Mouse (Mus musculus) c-Kit-positive CD71-positive TER-119-positive erythroid progenitor cells, embryonic 14.5 days (primary cell): ENCODE measurements at regions not wholly inside any gene's neighbourhood (a gene's known extent, or its start where the extent isn't known, plus 50 kb on each side); places are given as distances from the start of the nearest gene placed in this dataset.
"Not testable (repeated sequence)": the region's sequence is repeated elsewhere in the genome, so short reads cannot be mapped to it uniquely, and the experiment has no call there.

Experiments used
- DNase-seq: peaks from one replicate; pipeline ENCODE4 v3.0.0-alpha.2; 2013; ENCODE audit warnings: low spot score

DNA sequence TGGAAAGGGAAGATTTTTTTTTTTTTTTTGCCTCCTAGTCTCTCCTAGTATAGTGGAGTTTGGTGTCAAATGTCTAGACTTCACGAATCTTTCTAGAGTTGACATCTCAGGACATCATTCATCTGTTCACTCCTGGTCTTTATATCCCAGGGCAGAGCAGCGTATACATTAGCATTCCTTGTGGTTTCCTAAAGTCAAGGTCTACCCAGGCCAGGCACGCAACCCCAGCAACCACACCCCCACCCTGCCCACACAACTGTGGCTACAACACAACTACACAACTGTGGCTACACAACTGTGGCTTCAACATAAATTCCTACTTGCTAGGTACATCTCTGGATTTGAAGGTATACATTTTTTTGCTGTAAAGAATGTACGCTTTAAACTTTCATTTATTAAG, 122.2 kb downstream of the Ppp1r3a start:
- DNase-seq, result no peak

DNA sequence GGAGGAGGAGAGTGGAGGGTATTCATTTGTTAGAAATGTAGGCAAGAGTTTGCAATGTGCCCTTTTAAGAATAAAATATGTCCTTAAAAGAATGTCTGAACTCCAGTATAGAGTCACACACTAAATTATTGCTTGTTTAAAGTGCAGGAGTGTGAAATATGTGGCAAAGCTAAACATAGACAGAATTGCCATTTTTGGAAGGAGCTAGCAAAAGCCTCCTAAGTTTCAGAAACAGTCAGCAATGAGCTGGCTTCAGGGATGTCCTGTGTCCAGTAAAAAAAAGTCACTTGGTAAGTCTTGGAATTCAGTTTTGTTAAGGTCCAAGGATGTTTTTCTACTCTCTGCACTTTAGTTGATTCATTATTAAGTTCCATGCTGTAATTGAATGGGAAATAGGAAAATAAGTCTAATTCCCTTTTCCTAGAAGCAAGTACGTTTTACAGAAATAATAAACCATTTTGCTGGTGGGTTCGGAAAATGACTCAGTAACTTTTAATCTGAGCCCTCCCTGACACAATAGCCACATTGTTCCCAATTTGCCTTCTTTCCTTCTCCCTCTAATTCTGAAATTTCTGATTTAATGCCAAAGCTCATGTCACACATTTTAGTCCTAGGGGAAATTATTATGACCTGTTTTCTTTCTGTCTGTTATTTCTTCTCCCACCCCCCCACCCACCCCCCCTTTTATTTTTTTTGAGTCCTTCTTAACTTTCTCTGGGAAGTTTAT, 123.2 kb downstream of the Ppp1r3a start:
- DNase-seq, result no peak

GRCm38 (mm10) chr6:14616629-14617028, 138.4 kb downstream of the Ppp1r3a start:
- DNase-seq, result no peak

GRCm38 (mm10) chr6:14608076-14608475, 147.0 kb downstream of the Ppp1r3a start:
- DNase-seq, result no peak

DNA sequence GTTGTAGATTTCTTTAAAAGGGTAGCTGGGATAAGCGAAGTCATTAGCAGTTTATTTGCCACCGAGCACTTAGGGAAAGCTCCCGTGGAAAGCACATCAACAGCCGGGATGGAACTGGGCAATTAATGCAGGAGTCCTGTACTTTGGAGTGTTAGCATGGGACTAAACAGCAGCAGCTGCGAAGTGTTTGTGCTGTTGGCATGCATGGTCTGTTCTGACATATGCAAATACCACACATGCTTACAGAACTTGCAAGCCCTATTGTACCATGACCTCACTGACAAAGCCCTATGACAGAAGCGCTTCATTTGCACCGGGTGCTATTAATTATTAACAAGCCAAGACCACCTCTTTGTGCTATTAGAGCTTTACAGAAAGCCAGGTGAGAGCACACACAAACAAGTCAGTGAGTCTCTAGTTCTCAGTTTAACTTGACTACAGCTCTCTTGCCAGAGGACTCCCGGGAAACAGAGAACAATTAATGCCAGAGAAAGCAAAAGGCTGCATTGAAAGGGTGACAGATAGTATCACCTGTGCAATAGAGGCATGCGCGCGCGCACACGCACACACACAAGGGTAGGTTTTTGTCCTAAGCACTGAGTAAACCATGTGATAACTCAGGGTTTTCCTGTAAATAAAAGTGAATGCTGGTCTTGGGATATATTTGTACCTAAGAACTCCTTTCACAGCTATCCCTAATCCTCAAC, 154.4 kb downstream of the Ppp1r3a start:
- no peak for DNase-seq

DNA sequence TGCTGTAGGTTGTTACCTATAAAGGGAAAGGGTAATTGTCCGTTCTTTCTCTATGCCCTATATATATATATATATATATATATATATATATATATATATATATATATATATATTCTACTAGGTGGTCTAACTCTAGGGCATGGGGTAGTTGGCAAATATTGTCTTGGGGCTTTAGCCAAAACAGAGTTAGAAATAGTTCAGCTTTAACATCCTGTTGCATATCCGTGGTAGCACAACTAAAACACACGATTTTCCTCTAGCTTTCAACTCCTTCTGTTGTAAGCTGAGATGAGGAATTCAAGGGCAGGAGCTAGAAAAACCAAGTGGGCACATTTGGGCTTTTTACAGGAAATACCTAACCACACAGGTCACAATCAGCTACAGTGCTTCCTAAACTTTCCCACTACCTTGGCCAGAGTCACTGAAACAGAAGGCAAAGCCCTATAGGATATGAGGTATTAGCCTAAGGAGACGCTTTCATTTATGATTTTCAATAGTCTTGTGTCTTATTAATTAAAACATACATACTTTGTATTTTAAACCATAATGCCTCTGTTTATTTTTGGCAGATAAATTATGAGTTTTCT, 158.1 kb downstream of the Ppp1r3a start:
- DNase-seq, result no peak

DNA sequence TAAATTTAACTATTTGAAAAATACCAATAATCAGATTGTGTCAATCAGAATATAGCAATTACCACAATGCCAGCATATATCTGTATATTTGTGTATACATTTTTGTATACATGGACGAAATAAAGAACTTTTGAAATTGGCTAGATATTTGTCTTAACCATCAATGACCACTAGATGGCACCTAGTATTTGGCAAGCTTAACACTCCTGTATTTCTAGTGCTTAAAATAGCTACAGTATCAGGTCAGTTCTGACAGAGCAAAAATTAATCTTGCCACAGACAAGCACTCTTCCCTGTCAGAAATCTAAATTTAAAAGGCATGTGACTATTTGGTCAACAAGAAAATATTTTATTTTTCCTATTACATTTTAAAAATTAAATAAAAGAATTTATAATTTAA, 169.2 kb downstream of the Ppp1r3a start:
- peak; percentile 0 for DNase-seq

GRCm38 (mm10) chr6:14583829-14584228, 171.2 kb downstream of the Ppp1r3a start:
- no peak for DNase-seq

- no peak for DNase-seq
Measured at GRCm38 (mm10) chr6:14574607-14575006, 180.5 kb downstream of the Ppp1r3a start.

GRCm38 (mm10) chr6:14573001-14573400, 182.1 kb downstream of the Ppp1r3a start:
- DNase-seq, result no peak

- DNase-seq, result no peak
Measured at GRCm38 (mm10) chr6:14540333-14540732, 214.7 kb downstream of the Ppp1r3a start.

DNA sequence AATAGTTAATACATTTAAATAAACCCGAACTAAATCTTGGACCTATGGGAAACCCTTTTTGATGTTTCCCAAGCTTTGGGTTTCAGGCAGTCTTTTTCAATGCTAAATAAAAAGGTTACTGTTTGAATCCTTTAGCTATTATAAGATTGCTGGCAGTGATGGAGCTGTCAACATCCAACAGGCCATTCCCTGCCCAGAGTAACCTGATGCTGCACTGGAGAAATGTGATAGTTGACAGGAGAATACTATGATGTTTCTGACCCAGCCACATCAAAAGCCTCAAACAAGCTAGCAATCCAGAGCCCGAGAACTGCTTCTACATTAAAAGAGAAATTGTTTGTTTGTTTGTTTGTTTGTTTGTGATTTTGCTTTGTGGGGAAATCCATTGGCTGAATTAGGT, 226.0 kb downstream of the Ppp1r3a start:
- no peak for DNase-seq

DNA sequence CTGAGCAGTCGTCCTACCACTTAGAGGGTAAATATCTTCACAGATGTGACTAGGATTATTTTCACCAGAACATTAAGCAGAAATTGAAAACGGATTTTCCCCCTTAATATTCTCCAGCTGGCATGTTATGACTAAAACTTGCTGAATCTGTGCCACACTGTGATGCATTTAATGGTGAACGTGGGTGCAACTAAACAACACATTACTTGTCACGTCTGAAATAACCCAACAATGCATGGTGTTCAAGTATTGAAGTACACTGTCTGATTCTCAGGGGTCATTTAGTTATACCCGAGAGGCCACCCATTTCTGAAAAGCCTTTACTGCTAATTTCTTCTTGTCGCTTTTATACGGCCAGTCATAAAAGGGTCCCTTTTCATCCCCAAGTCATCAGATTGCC, 226.5 kb downstream of the Ppp1r3a start:
- DNase-seq, result no peak

DNA sequence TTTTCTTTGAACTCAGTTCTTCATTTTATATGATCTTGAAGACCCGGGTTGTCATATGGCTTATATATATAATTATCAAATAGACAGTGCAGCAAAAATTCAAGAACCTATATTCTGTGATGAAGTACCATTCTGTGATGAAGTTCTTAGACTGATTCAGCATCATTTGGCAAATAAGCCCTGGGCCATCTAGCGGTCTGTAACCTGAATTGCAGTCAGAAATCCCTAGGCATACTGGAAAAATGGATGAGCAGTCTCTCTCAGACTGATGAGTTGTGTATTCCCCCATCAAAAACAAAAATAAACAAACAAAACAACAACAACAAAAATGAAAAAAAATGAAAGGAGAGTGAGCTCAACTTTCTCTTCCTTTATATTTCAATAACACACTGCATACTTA, 232.3 kb downstream of the Ppp1r3a start:
- no peak for DNase-seq

DNA sequence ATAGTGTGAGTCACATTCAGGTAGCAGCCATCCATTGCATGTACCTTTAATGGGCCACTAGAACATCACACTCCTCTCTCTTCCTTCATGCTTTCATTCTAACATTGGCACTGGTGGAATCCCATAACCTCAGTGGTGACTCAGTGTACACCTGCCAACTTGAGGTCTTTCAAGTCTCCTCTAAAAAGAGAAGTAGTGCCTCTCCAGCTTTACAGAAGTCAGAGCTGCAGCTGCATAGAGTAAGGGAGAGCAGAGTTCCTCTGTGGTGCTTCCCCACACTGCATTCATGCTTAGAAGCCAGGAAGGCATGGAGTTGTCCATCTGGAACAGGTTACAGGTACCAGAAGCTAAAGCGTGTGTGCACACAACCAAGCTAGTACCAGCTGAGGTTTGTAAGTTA, 233.8 kb downstream of the Ppp1r3a start:
- no peak for DNase-seq

GRCm38 (mm10) chr6:14504171-14504570, 250.9 kb downstream of the Ppp1r3a start:
- no peak for DNase-seq

GRCm38 (mm10) chr6:14500663-14501062, 254.4 kb downstream of the Ppp1r3a start:
- no peak for DNase-seq

DNA sequence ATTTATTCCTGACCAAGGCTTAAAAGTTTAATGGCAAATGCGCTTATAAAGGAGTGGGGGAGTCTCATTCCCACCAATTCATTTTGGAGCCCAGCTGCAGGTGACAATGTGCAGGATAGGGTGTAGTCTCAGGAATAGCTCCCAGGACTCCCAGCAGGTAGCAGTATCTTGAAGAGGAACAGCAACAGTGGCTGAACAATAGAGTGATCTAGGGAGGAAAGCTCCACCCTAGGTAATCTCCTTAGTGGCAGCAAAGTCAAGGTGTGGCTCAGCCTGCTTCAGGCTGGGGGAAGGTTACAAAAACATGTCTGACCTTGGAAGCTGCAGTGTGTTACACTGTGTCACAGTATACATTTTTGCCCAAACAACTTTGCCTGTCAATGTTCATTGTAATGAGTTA, 255.2 kb downstream of the Ppp1r3a start:
- DNase-seq, result not testable (repeated sequence)

- not testable (repeated sequence) for DNase-seq
Measured at GRCm38 (mm10) chr6:14486642-14487041, 268.4 kb downstream of the Ppp1r3a start.

DNA sequence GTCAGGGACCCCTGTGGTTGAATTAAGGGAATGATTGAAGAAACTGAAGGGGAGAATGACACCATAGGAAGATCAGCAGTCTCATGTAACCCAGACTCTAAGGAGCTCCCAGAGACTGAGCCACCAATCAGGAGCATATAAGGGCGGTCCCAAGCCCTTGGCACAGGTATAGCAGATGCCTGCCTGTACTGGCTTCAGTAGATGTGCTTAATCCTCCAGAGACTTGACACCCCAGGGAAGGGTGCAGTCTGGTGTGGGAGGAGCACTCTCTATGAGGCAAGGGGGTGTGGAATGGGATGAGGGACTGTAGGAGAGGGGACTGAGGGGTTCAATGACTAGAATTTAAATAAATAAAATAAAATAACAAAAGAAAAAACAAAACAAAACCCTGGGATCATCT, 298.7 kb downstream of the Ppp1r3a start:
- no peak for DNase-seq

DNA sequence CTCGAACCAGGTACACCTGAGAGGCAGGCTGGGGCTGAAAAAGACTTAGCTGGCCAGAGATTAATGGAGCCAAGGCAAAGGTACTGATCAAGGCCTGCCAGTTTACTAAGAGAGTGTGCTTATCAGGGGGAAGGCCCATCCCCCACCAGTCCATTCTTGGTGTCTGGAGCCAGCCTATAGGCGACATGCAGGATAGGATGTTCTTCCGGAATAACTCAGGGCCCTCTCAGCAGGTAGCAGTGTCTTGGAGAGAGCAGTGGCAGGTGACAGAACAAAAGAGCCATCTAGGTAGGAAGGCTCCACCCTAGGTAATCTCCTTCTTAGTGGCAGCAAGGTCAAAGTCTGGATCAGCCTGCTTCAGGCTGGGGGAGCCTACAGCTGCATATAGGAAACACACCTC, 301.8 kb downstream of the Ppp1r3a start:
- DNase-seq, result not testable (repeated sequence)

DNA sequence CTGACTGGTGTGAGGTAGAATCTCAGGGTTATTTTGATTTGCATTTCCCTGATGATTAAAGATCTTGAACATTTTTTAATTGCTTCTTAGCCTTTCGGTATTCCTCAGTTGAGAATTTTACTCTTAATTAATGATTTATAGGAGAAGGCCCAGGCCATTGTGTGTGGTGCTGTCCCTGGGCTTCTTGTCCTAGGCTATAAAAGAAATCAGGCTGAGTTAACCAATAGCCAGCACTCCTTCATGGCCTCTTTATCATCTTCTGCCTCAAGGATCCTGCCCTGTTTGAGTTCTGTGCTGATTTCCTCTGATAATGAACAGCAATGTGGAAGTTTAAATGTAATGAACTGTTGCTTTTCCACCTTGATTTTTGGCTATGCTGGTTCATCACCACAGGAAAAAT, 323.3 kb downstream of the Ppp1r3a start:
- DNase-seq, result no peak

GRCm38 (mm10) chr6:14409772-14410171, 345.3 kb downstream of the Ppp1r3a start:
- DNase-seq, result no peak
